Mouse (Mus musculus): ENCODE measurements at regions not wholly inside any gene's neighbourhood (a gene's known extent, or its start where the extent isn't known, plus 50 kb on each side); places are given as distances from the start of the nearest gene placed in this dataset.
"Not testable (repeated sequence)": the region's sequence is repeated elsewhere in the genome, so short reads cannot be mapped to it uniquely, and the experiment has no call there.

DNA sequence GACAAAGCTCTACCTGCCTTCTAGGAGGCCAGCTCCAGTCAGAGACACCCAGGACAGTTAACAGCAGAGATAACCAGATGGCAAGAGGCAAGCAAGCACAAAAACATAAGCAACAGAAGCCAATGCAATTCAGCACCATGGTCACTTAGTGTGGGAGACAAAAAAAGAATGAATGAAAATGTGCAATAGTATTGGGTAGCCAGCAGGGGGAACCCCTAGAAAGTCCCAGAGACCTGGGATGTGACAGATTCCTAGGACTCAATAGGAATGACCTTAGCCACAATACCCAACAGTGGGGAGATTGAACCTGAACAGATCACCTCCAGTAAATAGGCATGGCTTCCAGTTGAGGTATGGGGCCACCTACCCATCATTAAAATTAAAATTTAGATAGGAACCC lies 409.0 kb upstream of the St6gal2 start:
- no peak for DNase-seq
- intact Hi-C loops (cut with DNase I), result no loop called here

GRCm38 (mm10) chr17:55040216-55040615 lies 405.0 kb upstream of the St6gal2 start:
- DNase-seq; intact Hi-C loops (cut with DNase I): not testable (repeated sequence)

GRCm38 (mm10) chr17:55068420-55068819 lies 376.8 kb upstream of the St6gal2 start:
- no peak for DNase-seq

DNA sequence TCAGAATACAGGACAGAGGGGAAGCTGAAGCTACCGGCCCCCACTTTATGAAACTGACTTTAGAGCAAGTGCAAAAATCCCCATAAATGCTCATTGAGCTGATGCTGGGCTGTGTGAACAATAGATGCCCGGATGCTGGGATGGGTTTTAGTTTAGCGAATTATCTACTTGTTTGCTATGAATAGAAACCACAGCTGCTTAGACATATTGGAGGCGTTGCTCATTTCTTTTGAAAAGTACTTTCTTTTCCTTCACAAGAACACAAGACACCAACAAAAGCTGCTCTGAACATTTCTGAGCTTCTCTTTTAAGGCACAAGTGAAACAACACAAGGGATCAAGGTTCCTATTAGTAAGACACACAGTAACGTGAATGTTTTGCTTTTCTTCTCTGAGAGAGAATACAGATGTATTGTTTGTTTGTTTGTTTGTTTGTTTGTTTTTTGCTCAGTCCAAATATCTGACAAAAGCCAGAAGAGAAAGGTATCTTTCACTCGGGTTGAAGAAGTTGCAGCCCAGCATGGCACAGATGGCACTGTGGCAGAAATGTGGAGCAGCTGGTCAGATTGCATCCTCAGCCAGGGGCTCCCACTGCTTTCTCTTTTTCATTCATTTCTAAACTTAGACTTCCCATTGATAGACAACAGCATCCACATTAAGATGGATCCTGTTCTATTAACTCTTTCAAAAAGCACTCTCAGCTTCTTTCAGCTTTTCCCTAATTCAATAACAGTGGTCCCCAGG lies 361.7 kb upstream of the St6gal2 start:
- intact Hi-C loops (cut with DNase I), result no loop called here
- DNase-seq, result peak; percentile 23

More at GRCm38 (mm10) chr17:55068420-55068819, 376.8 kb upstream of the St6gal2 start:
- intact Hi-C loops (cut with DNase I), result no loop called here

- intact Hi-C loops (cut with DNase I), result no loop called here
- DNase-seq, result no peak
Measured at GRCm38 (mm10) chr17:55090661-55091252, 354.4 kb upstream of the St6gal2 start.

DNA sequence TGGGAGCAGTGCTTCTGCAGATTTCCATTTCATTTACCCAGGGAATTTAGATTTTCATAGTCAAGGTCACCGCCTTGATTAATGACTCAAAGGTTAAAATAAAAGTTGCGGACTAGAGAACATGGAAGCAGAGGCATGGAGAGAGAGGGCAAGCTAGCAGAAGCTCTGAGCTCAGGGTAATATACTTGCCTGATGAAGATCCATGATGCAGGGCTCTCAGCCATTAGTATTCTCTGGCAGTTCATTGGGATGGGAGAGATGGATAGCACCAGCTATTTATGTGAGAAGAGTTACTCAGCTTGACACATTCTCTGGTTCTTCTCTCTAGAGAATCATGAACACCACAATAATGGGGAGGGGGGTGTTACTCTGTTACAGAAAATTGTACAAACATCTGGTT lies 341.7 kb upstream of the St6gal2 start:
- DNase-seq, result no peak
- intact Hi-C loops (cut with DNase I), result no loop called here

GRCm38 (mm10) chr17:55124846-55125245 lies 320.3 kb upstream of the St6gal2 start:
- intact Hi-C loops (cut with DNase I), result no loop called here

DNA sequence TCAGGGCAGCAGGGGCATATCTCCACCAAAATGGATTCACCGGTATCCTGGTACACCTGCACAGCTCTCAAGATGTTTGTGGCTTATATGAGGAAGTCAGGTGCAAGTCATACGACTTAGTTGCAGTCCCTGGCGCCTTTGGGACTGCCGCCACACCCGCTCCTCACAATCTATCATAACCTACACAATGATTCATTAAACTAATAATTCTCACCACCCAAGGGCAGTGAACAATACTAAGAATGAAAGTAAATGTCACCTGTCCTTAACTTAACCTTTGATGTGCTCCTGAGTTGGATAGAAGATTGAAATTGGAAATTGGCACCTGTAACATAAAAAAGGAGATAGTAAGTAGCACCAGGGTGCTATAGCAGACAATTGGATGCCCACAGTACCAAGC lies 315.1 kb upstream of the St6gal2 start:
- DNase-seq; intact Hi-C loops (cut with DNase I): not testable (repeated sequence)

More at GRCm38 (mm10) chr17:55124846-55125245, 320.3 kb upstream of the St6gal2 start:
- no peak for DNase-seq

Measured in left cerebral cortex, postnatal 4 days (tissue).